Mouse (Mus musculus) B cell, adult 2 months (primary cell): Measurements from ENCODE around the gene 4930432K21Rik.
A peak's percentile ranks its signal among the peaks of the same experiment; 100 is the strongest.

Experiments
- DNase-seq, 2 experiments: peaks; one replicate each; pipeline ENCODE4 v3.0.0; 2022

The 4930432K21Rik gene

DNA sequence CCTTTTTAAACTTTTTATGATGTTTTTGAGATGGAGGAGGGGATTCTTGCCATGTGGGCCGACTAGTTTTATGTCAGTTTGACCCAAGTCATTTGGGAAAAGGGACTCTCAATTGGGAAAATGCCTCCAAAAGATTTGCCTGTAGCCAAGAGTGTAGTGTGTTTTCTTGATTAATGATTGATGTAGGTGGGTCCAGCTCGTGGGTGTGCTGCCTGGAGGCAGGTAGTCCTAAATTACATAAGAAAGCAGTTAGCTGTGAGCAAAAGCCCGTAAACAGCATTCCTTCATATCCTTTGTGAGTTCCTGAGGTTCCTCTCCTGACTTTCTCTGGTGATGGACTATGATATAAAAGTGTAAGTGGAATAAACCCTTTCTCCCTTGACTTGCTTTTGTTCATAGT is 1.4 kb downstream of the 4930432K21Rik start:
- no peak for DNase-seq

DNA sequence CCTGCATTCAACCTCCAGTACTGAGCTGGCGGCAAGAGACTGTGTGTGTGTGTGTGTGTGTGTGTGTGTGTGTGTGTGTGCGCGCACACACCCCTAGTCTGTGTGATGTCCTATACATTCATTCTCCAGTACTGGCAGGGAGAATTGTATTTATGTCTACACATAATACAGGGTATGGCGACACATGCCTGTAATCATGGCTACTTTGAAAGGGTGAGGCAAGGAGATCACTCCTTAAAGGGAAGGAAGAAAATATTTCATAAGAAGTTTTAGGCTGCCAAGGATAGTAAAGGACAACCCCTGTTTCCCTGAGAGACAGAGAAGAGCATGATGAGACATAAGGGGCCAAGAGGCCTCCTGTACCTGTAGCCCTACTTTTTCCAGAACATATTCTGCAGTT is 9.8 kb downstream of the 4930432K21Rik start:
- DNase-seq: no peak

DNA sequence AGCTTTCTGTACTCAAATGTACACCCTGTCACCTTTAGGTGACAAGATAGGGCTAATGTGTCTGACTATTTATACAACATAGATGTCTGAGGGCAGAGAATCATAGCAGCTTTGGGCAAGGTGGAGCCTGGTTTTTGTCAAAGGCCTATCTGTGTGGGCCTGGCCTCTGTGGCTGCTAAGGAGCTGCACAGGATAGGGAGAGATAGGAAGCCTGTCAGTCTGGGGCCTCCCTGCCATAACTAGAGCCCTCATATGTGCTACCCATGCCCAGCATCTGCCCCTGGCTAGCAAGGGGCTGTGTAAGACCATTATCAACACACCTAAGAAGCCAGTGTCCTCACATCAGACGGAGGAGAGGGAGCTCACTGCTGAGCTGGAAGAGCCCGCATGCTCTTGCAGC is 19.9 kb downstream of the 4930432K21Rik start:
- DNase-seq: no peak

DNA sequence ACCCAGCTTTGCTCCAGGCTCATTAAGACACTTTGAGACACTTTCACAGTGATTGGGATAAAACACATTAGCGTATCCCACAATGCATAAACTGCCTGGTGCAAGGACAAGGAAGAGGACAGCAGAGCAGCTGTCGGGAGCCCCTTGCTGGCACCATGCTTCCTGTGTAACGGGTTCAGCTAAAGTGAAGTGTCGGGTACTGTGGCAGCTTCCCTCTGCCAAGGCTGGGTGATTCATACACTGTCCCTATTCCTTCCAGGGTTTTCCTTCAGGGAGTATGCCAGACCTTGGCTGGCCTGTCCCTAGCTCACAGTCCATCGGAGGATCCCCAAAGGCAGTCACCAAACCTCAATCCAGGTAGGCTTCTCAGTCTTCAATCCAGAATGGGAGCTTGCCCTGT is 22.3 kb downstream of the 4930432K21Rik start:
- no peak for DNase-seq

DNA sequence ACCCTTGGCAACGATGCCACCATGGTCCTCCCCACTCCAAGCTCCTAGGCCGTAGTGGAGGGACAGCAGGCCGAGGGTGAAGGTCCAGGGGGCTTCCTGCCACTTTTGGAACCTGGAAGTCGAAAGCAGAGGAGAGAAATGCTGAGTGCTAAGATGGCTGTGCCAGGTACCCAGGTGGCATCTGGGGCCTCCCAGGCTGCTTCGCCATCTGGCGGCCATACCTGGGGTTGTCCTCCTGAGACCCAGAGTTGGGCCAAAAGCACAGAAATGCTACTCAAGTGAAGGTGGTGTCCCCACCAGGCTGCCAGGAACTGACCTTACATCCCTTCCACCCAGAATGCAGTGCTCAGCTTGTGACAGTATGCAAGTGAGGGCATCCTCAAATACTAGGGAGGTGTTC is 26.0 kb downstream of the 4930432K21Rik start:
- peak; percentile 42 to 46 for DNase-seq

DNA sequence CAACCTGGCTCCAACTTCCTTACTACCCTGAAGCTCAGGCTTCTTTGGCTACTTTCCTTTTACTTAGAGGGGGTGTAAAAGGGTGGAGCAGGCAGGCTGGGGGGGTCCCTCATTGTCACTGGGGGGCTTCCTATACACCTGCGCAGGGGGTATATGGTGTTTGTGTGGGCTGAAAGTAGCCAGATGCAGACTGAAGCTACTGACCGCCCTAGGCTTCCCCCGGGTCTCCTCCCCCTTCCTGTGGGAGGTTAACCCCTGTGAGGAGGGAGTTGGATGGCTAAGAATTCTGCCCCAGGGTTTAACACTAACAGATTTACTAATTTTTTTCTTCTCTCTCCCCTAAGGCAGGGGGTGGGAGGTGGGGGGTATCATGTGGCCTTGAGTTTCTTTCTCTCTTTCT is 28.7 kb downstream of the 4930432K21Rik start:
- DNase-seq: no peak

DNA sequence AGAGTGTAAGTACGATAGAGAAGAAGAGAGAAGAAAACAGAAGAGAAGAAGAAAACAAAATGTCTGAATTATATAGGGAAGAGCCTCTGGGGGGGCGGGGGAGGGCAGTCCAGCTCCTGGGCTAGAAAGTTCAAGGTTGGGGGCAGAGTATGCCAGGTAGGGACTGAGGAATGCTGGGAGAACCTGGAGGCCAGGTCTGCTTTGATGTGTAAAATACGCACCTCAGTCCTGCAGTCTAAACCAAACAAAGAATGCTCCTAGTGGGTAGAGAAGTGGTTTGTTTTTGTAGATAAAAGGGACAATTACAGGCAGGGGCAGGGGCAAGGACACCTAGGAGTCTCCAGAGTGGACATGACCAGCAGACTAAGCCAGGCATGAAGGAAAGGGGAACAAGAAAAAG is 29.6 kb downstream of the 4930432K21Rik start:
- no peak for DNase-seq

DNA sequence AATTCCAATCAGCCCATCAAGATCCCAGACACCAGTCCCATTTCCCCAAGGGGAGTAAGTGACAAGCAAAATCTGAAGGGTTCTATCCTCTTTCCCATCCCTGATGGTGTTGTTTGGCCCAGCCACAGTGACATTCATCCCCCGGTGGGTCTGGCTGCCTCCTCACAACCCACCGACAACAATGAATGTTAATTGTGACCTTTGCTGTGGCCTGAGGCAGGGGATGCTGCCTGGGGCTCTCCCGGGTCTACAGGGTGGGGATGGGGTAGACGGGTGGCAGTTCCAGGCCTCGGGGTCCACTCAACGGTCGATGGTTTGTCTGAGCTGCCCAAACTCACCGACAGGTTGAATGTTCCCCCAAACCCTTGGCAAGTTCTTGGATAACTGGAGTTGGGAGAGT is 30.8 kb downstream of the 4930432K21Rik start:
- no peak for DNase-seq

DNA sequence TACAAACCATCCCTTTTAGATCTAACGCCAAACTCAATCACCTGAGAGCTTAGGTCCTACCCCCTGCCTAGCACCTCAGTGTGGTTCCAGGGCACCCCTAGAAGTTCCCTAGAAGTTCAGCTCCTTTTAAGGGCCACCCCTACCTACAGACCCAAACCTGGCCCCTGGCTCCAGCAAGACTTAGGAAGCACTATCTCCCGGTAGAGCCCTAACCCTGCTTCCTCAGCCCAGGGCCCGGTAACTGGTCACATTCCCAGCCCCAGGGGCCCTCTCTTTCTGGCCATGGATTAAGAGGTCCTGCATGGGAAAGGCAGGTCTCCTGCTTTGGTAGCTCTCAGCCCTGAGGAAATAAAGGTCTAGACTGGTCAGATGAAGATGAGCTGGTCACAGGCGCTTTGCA is 32.1 kb downstream of the 4930432K21Rik start:
- DNase-seq: no peak

DNA sequence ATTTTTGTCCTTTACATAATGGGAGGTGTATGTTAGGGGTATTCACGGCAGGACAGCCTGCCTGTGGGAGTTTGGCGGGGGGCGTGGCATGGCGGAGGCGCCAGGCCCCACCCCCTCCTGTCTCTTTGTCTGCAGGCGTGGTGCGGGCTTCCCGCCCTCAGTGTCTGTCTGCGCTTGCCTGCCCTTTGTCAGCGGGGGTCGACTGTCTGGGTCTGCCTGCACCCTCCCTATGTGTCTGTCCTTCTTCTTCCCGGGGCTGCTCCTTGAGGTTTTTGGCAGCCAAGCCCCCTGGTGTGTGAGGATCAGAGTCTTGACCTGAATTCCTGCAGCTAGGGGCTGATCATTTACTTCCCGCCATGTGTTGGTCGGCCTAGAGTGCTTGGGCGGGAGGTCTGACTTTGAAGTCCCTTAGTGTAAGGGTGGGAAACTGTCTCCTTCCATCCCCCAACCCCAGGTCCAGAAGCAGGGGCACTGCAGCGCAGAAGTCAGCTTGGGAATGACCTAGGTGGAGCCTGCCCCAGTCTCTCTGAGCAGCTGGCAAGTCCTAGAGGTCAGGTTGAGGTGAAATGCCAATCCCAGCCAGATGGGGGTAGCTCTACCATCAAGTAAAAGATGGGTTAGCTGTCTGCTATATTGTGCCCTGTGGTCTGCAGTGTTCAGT is 32.8 kb downstream of the 4930432K21Rik start:
- no peak for DNase-seq

DNA sequence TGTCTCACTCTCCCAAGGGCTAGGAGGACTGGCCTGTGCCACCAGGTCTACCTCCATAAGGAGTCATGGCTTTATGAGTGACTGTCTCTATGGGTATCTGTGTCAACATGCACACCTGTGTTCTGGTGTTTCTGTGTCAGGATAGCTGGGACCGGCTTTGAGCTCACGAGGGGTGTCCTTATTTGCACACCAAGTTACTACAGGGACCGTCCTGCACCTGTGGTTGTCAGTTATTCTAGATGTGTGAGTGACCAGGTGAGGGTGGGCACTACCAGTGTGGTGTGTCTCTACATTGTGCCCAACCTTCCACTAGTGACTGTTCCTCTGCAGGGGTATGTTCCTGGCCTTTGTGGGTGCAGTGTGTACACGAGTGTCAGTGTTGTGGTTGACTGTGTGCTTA is 35.0 kb downstream of the 4930432K21Rik start:
- DNase-seq: no peak

DNA sequence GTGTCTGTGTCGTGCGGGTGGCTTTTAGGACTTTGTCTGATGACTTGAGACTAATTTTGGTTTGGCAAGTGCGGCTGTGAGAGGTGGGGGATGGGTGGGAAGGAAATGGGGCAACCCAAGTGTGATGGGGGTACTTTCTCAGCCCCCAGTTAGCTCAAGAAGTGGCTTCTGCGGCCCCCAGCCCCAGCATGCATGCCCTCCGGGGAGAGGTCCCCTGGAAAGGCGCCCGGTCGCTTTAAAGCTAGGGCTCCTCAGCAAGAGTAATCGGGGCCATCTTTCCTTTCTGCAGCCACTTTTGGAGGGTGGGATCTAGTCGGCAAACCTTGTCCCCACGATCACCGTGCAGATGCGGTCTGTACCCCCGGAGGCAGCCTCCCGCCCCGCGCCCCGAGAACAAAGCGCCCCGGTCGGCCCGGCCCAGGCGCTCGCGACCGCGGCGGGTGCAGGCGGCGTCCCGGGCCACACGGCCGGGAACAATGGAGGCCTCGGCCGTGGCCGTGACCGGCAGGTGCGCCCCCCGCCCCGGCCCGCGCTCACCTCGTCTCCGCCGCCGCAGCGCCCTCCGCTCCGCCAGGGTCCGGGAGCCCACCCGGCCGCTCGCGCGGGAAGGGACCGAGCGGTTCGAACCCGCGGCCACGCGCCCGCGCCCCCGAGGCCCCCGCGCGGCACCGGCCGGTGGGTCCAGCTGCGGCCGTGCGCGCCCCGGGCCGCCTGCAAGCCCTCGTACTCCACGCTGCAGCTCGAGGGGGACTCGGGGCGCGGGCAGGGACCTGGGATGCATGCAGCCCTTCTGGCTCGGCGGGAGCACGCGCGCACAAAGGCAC is 35.6 kb downstream of the 4930432K21Rik start:
- DNase-seq: peak; percentile 31 to 40

DNA sequence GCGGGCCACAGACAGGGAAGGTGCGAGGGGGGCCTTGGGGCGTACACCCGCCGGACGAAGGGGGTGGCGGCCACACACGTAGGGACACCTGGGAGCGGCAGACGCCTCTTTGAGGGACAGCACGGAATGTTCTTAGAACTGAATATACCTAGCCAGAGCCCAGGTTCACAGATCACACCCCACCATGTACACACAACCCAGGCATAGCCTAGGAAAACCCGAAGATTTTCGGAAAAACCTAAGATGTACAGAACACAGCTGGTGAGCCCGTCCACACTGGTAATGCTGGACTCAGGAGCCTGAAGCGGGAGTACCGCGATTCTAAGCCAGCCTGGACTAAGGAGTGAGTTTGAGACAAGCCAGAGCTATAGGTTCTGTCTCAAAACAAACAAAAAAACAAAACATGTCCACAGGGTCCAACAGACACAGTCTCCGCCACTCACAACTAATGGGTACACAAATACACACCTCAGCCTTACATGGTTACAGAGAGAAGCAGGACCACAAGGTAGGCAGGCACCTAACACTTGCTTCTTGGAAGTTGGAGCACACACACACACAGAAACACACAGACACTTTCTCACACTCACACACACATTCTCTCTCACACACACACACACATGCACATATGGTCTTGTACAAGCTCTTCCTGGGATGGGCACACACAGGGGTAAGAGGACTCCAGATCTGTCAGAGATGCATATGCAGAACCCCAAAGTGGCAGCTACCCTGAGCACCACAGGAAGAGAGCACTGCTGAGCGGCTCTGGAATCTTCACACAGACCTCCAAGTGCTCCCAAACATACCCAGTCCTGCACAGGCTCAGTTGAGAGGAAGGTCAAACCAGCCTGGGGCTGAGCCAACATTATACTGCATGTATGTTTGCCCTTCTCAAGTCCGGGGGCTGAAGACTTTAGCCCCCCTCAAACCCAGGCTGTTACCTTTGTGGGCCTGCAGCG is 36.5 kb downstream of the 4930432K21Rik start:
- no peak for DNase-seq

DNA sequence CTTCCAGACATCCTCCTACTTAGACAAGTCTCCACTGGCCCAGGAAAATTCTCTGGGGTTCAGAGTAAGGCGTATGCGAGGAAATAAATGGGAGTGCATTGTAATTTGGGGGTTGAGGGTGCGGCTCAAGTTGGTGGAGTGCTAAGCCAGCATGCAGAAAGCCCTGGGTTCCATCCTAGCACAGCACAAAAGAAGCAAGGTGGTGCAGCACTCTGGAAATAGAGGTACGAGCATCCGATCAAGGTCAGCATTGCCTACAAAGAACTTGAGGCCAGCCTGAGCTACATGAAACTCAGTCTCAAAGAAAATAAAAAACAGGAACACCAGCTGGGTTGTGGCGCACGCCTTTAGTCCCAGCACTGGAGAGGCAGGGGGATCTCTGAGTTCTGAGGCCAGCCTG is 37.3 kb downstream of the 4930432K21Rik start, which contains the start of gene Nanos3:
TSS of gene Nanos3 (minus strand) at position 101 of the 400 bp plus-strand sequence.
- no peak for DNase-seq

DNA sequence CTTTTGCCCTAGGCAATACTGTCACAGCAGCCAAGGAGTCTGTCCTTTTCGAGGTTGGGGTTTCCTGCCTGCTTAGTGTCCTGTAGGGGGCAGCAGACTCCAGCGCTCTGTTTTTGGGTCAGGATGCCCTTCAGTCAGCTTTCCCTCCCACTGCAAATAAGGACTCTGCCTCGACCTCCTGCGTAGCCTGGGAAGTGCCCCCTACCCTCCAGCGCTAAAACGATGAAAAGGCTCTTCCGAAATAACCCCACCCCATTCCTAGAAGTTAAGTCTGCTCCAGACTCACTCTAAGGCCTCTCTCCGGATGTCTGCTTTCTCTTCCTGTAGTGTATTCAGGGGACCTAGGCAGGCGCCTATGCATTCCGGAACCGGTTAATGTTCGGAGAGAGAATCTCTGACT is 38.7 kb downstream of the 4930432K21Rik start:
- DNase-seq: peak; percentile 84 to 86

DNA sequence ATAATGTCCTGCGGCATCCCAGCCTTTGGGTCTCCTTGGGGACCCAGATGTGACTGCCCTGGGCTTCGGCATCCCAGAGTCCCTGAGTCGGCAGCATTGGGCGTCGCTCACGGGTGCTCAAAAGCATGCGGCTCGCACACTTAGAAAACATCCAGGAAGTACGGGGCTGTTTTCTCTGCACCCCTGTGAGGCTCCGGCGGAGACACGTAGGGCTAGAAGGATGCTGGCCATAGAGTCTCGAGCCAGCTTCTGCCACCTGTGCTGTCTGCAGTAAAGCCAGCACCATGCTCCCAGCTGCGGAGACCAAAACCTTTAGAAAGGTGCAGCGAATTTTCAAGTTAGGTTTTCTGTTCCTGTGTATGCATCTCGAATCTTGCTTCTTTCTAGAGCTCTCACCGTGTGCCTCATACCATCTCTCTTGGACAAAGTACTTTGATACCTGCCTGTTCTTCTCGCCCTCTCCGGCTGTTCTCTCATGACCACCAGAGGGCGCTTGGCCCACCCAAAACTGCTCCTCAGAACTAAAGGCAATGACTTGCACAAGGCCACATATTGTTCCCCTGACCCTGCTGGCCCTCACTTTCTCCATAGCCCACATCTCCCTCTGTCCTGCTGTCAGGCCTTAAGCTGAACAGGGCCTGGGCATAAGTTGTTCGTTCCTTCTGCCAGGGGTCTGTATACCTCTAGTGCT is 39.4 kb downstream of the 4930432K21Rik start:
- DNase-seq: peak; percentile 86

DNA sequence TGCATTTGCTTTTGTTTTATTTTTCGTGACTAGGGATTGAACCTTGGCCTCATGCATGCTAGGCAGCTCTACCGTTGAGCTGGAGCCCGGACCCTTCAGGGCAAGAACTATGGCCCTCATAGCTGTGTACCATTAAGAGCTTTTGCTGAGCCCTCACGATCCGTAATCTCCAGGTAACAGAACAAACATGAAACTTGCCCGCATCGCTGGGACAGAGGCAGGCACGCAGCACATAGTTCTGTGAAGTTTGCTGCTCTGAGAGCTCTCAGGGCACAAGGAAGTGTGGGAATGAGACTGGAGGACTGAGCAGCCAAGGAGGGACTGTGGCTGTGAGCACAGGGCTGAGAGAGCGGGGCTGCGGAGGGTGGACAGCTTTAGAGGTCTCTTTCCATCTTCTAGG is 40.8 kb downstream of the 4930432K21Rik start:
- DNase-seq: no peak

DNA sequence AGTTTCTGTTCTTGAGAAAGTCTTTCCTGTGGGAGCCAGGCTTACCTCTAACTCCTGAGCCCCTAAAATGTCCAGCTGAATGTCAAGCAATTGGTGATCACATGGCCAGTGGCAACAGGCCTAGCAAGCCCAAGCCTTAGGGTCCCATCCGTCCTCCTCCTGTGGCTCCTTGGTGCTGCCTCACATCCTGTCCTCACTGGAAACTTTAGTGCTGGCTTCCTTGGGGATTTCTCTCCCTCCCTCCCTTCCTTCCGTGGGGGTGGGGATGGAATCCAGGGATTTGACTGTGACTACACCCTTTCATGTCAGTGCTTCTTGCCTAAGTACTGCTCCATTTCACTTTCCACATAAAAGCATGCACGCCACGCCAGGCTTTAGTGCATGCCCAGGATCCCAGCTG is 41.8 kb downstream of the 4930432K21Rik start:
- DNase-seq: no peak

DNA sequence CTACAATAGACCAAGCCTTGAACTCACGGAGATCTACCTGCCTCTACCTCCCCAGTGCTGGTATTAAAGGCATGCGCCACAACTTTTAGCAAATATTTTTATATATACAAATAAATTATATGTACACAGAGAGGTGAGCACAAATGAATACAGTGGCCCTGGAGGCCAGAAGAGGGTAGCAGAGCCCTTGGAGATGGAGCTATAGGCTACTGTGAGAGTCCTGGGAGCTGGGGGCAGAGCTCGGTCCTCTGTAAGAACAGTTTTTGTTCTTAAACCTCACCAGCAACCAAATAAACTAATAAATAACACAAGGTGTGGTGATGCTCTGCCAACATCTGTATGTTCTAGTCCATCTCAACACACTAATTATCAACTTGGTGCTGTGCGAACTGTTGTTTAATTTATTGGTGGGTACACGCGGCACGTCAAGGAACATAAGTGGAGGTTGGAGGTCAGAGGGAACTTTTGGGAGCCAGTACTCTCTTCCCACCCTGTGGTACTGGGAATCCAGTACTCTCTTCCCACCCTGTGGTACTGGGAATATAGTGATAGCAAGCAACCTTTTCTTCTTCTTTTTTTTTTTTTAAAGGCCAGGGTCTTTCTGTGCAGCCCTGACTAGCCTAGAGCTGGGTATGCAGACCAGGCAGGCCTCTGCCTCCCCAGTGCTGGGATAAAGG is 42.5 kb downstream of the 4930432K21Rik start:
- DNase-seq: peak; percentile 46 to 56

DNA sequence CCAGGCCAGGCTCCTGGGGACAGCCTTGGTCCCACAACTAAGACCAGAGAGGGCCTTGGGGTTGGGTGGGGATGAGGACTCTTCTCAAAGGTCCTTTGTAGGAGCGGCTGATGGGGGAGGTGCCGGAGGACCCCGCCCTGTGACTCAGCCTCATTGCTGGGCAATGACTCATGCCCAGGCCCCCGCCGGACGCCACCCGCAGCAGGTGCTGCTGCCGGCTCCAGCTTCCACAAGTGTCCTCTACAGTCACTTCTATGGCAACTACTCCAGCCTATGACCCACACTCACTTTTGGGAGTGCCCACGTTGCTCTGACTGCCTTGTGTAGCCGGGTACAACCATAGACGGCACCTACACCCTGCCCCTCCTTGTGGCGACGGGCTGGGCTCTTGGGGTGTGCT is 44.2 kb downstream of the 4930432K21Rik start:
- peak; percentile 48 to 60 for DNase-seq

DNA sequence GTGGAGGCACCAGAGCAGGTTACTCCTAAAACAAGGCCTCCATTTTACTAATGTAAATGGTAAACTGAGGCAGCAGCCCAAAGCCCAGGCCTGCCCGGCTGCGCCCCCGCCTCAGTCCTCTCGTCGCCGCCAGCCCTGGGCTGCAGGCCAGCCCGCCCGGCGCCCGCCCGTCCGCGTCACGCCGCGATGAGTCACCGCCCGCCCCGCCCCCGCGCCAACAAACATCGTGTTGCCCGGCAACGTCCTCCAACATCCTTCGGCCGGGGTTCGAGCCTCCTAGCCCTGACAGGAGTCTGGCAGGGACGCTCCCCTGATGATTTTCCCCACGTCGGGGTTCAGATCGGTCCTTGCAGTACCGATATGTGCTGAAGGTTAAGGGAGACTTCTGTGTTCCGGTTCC is 44.7 kb downstream of the 4930432K21Rik start:
- DNase-seq: peak; percentile 94

DNA sequence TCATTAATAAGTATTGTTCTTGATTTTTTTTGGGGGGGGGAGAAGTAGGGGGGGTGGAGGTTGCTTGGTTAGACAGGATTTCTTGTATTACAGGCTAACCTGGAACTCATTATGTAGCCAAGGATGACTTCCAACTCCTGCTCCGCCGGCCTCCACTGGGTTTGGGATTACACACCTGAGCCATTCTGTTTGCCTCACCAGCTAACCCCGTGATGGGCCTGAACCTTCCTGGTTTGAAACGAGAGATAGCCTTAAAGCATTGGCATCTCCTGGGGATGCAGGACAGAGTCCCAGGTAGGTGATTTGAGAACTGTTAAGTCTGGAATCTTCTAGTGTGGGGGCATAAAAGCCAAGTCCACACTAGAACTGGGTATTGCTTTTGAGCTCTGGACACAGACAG is 45.3 kb downstream of the 4930432K21Rik start:
- DNase-seq: no peak
